Mouse (Mus musculus) ovary, postnatal 14 days (tissue): Measurements from ENCODE around the gene Smarca2.
"Not testable (repeated sequence)": the region's sequence is repeated elsewhere in the genome, so short reads cannot be mapped to it uniquely, and the experiment has no call there.

ENCODE experiments used
- DNase-seq: peaks from one replicate; pipeline ENCODE4 v3.0.0; 2022; ENCODE audit warnings: low spot score

Gene Smarca2

DNA sequence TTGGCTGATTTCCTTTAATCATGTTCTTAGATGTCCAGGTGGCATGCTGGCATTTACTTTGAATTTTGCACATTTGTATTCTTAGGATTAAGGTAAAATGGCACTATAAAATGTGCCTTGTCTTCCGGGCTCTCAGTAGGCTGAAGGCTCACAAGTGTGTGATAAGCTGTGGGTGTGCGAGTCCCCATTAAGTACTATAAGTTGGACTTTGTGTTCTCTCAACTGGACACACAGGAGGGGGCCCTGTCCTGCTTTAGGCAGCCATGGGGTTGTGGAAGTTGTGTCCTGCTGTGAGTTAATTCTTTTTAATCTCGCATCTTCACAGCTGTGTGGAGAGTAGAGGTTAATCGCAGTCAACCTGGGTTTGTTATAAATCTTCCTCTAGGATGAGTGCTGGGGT is 85.7 kb downstream of the Smarca2 start:
- no peak for DNase-seq

DNA sequence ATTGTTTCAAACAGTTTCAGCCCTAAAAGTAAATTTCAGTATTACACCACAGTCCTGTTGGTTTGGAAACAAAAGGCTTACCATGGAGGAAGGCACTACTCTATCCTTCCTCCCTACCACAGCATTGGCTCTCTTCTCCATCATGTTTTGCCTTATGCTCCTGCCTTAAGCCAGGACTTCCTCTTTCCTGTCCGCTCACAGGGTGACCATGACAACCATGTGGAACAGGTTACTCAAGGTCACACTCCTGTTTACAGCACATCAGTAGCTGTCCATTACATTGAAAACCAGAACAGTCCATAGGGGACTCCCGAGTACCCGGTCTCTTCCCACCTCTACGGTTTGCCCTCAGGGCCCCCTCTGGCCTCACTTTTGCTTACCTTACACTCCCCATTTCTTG is 92.3 kb downstream of the Smarca2 start:
- no peak for DNase-seq

DNA sequence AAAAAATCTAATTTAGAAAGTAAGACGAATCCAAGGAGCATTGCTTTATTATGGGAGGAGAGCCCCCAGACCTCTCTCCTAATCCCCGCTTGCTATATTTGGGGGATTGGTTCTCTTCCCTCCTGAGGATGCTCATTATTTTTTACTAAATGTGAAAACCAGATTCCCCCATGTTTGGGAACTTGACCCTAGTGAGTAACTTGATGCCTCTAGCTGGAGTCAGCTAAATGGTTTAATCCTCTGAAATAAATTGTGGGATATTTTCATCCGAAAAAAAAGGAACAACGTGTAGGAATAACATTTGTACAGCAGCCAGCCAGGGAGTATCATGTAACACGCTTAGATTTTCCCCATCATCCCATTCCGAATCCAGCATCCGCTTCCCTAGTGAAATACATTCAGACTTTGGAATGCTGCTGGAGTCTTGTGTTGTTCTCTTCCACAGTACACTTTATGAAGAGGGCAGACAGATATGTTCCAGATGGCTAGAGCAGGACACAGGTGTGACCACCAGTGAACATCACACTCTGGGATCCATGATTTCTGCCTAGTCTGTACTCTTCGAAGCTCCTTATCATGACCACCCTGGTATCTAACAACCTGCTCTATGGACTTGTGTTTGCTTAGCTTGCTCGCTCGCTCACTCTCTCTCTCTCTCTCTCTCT is 99.8 kb downstream of the Smarca2 start:
- DNase-seq = no peak

DNA sequence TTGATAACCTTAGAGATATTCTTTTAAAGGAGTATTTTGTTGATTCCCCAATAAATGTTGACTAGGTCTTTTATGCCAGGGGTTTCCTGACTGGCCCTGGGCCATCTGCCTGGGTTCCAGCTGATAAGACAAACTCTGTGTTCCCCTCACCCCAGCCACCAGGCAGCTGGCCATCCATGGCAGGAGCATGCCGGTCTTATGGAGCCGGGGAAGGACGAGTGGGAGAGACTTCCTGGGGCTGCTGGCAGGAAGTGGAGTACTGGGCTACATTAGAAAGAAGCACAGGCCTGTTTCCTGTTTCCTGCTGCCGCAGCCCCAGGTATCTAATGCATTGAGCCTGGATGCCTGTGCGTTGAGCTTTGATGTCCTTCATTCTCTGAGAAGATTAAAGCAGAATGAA is 102.1 kb downstream of the Smarca2 start:
- no peak for DNase-seq

DNA sequence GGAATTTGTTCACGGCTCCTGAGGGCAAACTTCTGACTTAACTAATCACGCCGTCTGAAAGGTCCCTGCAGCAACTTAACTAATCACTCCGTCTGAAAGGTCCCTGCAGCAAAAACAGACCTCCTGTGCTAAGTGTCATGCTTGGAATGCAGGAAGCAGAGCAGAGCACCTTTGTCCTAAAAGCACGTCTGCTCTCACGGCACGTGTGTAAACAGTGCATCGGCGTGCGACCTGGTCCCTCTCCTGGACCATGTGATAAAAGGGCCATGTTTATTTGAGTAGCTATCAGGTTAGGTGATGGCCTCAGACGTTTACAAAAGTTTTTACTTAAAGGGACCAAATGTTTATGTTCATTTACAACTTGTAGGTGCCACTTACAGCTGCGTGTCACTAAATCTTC is 104.2 kb downstream of the Smarca2 start:
- no peak for DNase-seq

DNA sequence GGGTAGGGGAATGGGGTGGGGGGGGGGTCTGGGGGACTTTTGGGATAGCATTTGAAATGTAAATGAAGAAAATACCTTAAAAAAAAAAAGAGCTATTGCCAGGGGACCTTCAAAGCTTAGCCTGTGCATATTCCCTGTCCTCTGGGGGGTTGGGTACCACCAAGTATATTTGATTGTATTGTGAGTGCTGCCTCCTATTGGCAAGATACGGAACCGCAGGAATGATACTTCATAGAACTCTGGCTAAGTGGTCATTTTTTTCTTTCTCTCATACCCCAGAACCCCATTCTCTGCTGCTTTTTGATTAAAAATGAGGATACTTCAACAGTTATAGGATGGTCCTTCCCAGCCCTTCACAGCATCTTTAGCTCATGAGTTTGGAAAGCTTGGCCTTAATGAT is 106.4 kb downstream of the Smarca2 start:
- no peak for DNase-seq

DNA sequence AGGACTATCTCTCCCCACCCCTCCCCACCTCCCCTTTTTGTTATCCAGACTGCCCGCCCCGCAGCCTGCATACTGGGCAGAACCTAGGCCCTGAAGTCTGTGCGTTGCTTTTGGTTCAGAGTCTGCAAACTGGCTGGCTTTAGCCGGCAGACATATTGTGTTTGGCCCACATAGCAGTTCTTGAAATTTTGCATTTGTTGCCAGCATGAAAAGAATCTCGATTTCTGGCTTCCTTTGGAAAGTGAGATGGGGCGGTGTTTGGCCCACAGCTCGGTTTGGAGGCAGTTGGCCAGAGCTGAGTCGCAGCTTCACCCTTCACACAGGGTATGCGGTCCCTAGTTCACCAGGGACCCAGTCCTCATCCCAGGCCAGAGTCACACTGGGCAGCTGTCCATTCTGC is 111.4 kb downstream of the Smarca2 start:
- no peak for DNase-seq

DNA sequence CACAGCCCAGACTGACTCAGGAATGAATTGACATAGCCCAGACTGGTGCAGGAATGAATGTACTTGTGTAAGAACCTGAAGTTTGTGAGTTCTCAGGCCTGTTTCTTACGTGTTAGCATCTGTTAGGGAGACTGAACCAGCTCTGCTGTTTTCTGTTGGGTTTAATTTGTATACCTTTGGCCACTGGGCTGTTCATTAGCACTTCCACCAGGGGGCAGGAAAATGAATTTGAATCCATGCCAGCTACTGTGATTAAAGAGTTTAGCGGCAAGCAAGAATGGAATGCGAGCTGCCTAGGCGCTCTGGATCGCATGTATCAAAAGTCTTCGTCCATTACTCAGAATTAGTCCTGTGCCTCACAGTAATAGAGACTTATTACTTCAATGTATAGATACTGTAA is 113.4 kb downstream of the Smarca2 start:
- peak; percentile 63 for DNase-seq

DNA sequence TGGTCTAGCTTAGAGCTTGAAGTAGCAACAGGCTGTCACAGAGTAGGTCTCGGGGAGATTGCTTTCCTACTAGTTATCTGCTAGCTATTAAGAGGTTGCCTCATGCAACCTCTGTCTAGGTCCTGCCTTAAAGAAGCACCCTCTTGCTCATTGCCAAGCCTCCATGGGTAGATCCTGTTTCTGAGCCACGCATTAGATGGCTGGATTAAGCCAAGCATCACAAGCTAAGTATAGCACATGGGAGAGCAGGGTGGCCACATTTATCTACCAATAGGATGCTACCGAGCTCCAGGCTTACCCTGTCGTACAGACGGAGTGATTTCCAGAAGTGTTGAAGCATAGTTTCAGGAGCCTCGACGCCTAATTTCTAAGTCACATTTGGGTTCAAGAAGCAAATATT is 114.3 kb downstream of the Smarca2 start:
- no peak for DNase-seq

DNA sequence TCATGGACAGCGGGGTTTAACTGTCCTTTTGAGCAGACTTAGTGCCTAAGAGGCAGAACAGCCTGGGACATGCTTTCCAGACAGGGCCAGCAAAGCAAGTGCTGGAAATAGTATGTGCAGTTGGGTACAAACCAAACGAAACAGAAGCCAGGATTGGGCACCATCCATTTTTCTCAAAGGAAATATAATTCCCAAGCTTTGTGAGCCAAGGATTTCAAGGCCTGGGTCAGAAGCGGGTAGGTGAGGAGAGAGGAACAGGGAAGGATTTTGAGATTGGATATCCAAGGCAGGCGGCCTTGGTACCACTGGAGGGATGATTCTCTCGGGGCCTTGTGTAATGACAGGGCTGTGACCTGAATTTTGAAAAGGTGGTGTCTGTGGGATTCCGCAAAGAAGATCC is 116.9 kb downstream of the Smarca2 start:
- no peak for DNase-seq

DNA sequence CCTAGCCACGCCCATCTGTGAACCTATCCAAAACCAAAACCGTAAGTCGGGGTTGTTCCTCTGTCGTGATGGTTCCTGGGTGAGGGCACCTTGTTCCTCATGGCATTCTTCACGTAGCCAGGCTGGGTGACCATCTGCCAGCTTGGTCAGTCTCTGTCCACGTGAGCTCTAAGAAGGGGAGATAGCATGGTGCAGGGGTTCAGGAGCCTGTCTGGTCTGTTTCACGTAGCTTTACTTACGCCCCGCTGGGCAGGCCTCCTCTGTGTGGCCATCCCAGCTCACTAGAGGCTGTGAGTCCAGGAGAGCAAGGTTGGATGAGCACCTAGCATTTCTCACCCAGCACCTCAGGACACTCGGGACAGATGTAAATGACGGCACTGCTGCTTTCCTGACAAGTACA is 119.0 kb downstream of the Smarca2 start:
- no peak for DNase-seq

DNA sequence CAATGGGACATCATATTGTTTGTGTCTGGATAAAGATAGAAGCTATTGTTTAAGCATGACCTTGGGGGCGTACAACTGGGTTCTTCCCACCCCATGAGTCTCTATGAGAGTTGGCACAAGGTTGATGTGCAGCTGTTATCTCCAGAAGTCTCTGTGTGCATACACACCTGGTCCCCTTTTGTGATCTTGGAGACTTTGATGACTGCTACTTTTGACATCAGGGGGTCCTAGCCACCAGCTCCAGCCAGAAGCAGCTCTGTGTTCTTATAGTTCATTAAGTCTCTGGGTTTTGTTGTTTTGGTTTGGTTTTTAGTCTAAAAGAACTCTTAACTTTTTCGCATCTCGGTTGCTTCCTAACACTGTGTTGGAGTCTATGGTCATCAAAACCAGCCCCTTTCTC is 119.8 kb downstream of the Smarca2 start:
- no peak for DNase-seq

DNA sequence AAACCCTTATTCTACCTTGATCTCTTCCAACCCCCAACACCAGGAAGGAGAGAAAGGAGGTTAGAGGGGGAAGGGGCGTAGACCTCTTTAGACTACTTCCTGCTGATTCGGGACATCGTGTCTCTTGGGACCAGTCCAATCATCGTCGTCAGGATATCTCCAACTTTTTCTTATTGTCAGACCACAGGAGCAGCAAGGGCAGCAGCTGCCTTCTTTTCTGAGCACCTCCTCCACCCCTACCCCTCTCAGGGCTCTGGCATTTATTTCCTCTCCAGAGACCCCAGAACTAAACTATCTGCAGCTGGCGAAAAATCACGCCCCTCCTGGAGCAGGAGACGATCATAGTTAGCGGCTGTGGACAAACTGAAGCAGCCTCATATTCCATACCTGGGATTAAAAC is 122.9 kb downstream of the Smarca2 start:
- DNase-seq = no peak

DNA sequence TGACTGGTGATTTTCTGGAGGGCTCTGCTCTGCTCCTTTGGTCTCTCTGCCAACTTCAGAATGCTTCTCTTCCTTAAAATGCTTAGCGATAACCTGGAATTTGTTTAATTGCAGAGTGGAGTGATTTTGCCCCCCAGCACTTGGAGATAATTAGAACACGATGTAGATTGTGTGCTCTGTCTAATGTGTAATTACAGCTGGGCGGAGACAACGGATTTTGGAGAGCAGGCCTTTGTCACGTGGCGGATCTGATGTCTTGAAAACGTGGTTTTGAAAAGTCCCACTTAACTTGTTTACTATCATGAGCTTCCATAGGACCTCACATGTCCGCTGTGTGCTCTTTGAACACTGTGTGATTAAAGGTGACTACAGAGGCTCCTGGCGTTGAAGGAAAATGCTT is 125.6 kb downstream of the Smarca2 start:
- DNase-seq = no peak

DNA sequence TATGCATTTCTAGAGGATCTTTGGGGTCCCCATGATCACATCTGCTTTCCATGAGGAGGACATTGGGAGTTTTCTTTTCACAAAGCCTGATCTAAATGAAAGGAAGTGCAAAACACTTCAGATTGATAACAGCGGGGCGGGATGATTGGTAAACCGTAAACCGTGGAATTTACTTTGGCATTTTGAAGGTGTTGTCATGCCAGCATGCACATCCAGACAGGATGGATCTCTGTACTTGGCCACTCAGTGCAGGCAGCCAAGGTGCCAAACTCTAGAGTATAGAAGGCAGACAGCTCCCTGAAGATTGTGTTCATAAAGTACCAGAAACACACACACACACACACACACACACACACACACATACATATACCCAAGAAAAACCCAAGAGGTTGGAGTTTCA is 126.3 kb downstream of the Smarca2 start:
- no peak for DNase-seq

DNA sequence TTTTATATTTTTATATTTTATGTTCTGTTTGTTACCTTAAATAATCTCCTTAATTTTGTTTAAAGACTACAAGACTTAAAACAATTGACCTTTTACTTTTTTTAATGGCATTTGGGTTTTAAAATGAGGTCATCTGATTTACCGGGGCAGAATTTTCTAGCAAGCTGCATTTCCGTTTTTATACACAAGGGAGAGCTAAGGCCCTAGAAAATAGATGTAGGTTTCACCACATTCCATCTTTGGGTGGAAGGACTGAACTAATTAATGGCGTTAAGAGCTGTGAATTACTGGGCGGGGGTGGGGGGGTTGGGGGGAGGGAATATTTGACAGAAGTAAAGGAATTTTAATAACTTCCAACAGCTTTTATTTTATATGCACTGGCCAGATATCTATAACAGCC is 127.0 kb downstream of the Smarca2 start:
- no peak for DNase-seq

DNA sequence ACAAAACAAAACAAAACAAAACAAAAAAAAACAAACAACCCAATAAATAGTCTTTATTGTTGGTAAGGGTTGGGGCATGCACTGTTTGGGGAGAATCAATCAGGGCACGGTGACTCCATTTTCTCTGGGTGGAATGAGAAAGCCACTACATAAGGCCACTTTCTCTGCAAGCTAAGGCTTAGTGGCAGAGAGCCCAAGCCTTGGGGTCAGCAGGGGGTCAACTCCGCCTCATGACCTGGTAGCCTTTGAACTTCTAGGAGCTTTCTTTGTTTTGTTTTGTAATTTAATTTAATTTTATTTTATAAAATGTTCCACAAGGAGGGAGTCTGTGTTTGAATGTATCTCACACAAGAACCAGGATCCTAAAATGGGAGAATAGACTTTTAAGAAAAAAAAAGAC is 128.2 kb downstream of the Smarca2 start:
- no peak for DNase-seq

DNA sequence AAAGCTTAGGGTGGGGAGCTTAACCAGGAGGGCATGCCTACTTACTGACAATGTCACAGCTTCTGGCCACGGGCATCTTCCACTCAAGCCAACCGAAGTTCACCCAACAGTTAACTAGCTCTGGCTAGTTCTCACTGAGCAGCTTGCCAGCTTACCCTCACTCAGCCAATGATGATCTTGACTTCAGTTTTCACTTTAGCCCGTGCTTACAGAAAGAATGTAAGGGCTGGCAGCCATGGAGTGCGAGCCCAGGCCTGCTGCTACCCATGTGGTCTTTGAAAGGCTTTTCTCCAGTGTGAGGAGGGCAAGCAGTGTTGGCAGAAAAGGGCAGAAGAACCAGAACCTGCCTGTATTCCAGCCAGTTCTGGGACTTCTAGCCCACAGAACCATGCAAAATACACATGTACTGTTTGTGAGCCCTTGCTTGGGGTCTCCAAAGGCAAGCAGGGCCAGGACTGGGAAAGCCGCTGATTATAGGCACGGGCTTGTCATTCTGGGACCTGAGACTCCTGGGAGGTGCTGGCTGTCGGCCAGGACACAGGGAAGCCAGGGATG is 128.8 kb downstream of the Smarca2 start:
- DNase-seq = no peak

DNA sequence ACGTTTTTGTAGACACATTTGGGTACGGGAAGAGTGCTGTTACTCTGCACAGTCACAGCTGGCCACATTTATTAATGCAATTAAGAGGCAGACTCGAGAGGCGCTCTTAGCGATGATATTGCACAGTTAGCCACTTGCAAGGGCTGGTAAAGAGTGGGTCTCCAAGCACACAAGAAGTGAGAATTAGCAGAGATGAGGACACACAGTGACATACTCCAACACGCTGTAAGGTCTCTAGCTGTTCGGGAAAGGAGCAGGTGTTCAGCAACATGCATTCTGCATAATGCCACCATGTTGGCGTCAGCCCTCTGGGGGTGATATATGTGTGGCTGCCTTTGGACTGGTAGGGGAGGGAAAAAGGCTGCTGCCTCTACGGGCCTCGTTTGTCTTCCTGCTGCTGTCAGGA is 129.9 kb downstream of the Smarca2 start:
- DNase-seq = no peak

DNA sequence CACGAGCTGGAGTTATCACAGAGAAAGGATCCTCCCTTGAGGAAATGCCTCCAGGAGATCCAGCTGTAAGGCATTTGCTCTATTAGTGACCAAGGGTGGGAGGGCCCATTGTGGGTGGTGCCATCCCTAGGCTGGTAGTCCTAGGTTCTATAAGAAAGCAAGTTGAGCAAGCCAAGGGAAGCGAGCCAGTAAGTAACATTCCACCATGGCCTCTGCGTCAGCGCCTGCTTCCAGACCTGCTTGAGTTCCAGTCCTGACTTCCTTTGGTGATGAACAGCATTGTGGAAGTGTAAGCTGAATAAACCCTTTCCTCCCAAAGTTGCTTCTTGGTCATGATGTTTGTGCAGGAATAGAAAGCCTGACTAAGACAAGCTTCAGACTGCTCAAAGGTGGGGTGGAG is 140.2 kb downstream of the Smarca2 start:
- DNase-seq = not testable (repeated sequence)

DNA sequence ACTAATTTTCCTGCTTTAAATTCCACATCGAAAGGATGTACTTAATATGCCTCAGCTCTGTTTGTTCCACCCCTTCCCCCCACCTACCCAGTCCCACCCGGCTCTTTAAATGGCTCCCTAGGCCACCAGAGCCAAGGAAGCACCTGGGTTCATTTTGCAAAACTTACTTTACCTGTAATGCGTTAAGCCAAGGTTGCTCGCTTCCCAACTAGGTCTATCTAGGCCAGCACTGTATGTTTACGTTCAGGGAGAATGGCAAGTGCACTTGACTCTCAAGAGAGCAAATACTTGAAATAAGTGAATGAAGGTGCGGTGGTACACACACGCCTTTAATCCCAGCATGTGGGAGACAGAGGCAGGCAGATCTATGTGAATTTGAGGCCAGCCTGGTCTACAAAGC is 140.7 kb downstream of the Smarca2 start:
- no peak for DNase-seq

DNA sequence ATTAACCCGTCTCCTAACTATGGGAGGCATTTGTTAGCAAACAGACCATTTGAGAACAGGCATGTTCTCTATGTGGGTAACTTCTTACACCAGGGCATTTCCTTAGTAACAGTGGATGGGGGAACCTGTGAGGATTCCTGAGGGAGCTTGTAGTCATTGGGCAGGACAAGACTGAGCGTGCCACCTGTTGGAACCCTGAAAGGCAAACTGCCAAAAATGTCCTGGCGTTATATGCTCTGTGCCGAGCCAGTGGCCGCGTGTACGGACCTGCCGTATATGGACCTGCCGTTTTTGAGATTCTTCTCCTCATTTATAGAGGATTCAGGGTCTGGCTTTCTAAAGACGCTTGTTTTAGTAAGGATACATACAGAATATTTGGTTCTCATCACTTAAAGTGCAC is 141.4 kb downstream of the Smarca2 start:
- no peak for DNase-seq

DNA sequence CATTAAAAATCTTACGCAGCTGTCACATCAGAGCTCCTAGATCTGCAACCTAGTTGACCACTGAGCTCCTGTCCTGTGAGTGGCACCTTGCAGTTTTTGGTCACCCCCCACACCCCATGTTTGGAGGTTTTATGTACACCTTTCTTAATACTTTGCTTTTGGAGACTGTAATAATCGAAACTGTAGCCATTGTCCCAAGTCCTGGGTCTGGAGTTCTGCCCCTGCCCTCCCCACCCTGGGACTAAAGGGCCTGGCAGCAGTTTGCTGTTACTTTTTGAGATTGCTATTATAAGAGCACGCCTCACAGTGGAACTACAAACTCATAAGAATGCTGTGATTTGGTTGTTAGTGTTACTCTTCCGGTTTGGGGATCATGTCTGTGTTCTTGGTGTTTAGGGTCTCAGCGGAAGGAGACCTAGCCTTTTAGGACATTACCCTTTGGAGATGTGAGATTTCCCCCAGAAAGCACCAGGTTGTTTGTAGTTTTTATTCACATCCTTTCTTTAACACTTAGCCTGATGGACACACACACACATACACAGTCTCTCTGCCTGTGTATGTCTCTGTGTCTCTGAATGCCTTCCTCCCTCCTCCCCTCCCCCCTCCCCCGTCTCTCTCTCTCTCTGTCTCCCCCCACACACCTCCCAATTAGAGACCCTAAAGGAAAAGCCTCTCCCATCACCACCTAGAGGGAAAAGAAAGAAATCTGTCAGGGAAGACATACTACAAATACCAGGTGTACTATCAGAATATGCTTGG is 142.0 kb downstream of the Smarca2 start:
- DNase-seq = no peak
